Comparison of ENCODE assay signal across 33 mouse cellular contexts in genomic region chr8:106452701-106453481, GRCm38 (mm10). TPM values are rescaled to one million over a fixed set of nuclear protein-coding genes. Genes with fewer than 3 reads are reported as not detected.
A peak's percentile ranks its signal among the peaks of the same experiment; 100 is the strongest.
DNase-seq lines count a peak whose midpoint lies in the region; ATAC-seq lines count a peak whose summit lies in the region.
"Had no signal": no experiment of that assay in that cellular context is flagged by ENCODE, and none has a peak within 500 bp of the region (broad histone marks: within the 10 kb centered on the region; RNA-seq: fewer than 3 reads in every experiment).

No protein-coding gene starts in this region.

- DNase-seq in heart, adult 11 months: peak; percentile 68
- no peak for DNase-seq in heart, postnatal 14 days
- DNase-seq in neural tube, embryonic 10.5 days (ENCODE audit: extremely low spot score, low spot score): no peak
- peak; percentile 61 for DNase-seq in adrenal gland, postnatal 14 days
- DNase-seq in gastrocnemius, postnatal 25 days: no peak
- DNase-seq in heart, adult 8-10 months (ENCODE audit: low spot score): no peak
- DNase-seq: cerebellum, adult 8-10 months; gastrocnemius, postnatal 36 days; kidney, adult 11 months; liver, embryonic 13.5 days; lung, adult 2 months; lung, postnatal 14 days; right cerebral cortex, adult 18-20 months; right cerebral cortex, postnatal 4 days; thymus, adult 2 months had no signal

- no peak overlapping the region for H3K4me3 ChIP-seq in neural tube, embryonic 13.5 days
- H3K4me3 ChIP-seq: forebrain, embryonic 10.5 days; heart, embryonic 15.5 days; left cerebral cortex, adult 2 months; liver, embryonic 13.5 days; midbrain, embryonic 12.5 days; stomach, embryonic 15.5 days had no signal

- no peak overlapping the region for H3K9ac ChIP-seq in neural tube, embryonic 13.5 days
- H3K9ac ChIP-seq: heart, embryonic 15.5 days; liver, embryonic 13.5 days; midbrain, embryonic 12.5 days; stomach, embryonic 15.5 days had no signal

- peaks cover 15% of the 10 kb centered on the region; the same call in 1 of the 2 replicates for H3K4me1 ChIP-seq in neural tube, embryonic 13.5 days (replicated peaks)
- H3K4me1 ChIP-seq: heart, embryonic 15.5 days; liver, embryonic 13.5 days; midbrain, embryonic 12.5 days; stomach, embryonic 15.5 days had no signal

- no peaks in the 10 kb centered on the region for H3K36me3 ChIP-seq in neural tube, embryonic 13.5 days
- H3K36me3 ChIP-seq: forebrain, embryonic 10.5 days; G1E; heart, embryonic 15.5 days; liver, embryonic 13.5 days; midbrain, embryonic 12.5 days; stomach, embryonic 15.5 days had no signal

- H3K27me3 ChIP-seq in neural tube, embryonic 13.5 days: no peaks in the 10 kb centered on the region
- H3K27me3 ChIP-seq: heart, embryonic 15.5 days; liver, embryonic 13.5 days; midbrain, embryonic 12.5 days; stomach, embryonic 15.5 days had no signal

- no peak for ATAC-seq in neural tube, embryonic 13.5 days (ENCODE audit: low read depth)
- ATAC-seq: activated CD4-positive, CD25-positive, alpha-beta regulatory T cell, adult 4 months; forebrain, embryonic 16.5 days had no signal

- intact Hi-C loops in heart, postnatal 14 days (cut with DNase I): no loop called here

- H3K9me3 ChIP-seq in neural tube, embryonic 13.5 days: no peaks in the 10 kb centered on the region
- H3K9me3 ChIP-seq: forebrain, embryonic 10.5 days; G1E; heart, embryonic 15.5 days; liver, embryonic 13.5 days; stomach, embryonic 15.5 days had no signal

- WGBS in neural tube, embryonic 13.5 days: 55% methylated on average over 12 of the region's 12 CpGs

- H3K4me2 ChIP-seq in neural tube, embryonic 13.5 days: no peak overlapping the region
- H3K4me2 ChIP-seq: heart, embryonic 15.5 days; liver, embryonic 13.5 days; midbrain, embryonic 12.5 days; stomach, embryonic 15.5 days had no signal

- H3K27ac ChIP-seq in neural tube, embryonic 13.5 days (replicated peaks): 0 out of 2 replicates have a peak overlapping the region, but pooled peaks have one; percentile 0
- H3K27ac ChIP-seq: forebrain, embryonic 10.5 days; heart, embryonic 15.5 days; left cerebral cortex, adult 2 months; liver, embryonic 13.5 days; midbrain, embryonic 12.5 days; stomach, embryonic 15.5 days had no signal

RNA-seq across cellular contexts. Expression of gene Zfp90, which starts 37.8 kb away (rescaled TPM):
- 1 to 10 TPM; 4.1 to 4.3 TPM for total RNA-seq in heart, postnatal 14 days (2021)
- 36.7 and 37.3 TPM in 2 replicates for polyA plus RNA-seq in neural tube, embryonic 13.5 days (2015; fragmentation: Nextera tagmentation; extraction: Ambion mirVana)
- total RNA-seq in adrenal gland, postnatal 14 days (2021): 5.3 and 8.3 TPM in 2 replicates
- 1 to 10 TPM; 1.4 to 2.0 TPM for total RNA-seq in gastrocnemius, postnatal 25 days (2021)
- 1 to 10 TPM; 2.2 to 3.6 (median 3.1) TPM for total RNA-seq in heart, adult 8-10 months (2022)
- polyA plus RNA-seq: G1E had no signal

RNA-seq across cellular contexts. Expression of gene 6030452D12Rik, which starts 47.4 kb away (rescaled TPM):
- not detected for total RNA-seq in heart, postnatal 14 days (2021)
- not detected in 2 replicates for polyA plus RNA-seq in neural tube, embryonic 13.5 days (2015; fragmentation: Nextera tagmentation; extraction: Ambion mirVana)
- not detected in 2 replicates for total RNA-seq in adrenal gland, postnatal 14 days (2021)
- total RNA-seq in gastrocnemius, postnatal 25 days (2021): not detected
- total RNA-seq in heart, adult 8-10 months (2022): not detected
- total RNA-seq: common myeloid progenitor, adult 5-6 weeks; G1E; gastrocnemius, postnatal 36 days; hematopoietic stem cell, adult 5-6 weeks; layer of hippocampus, postnatal 10 days; left cerebral cortex, adult 2 months; left cerebral cortex, postnatal 36 days; megakaryocyte progenitor cell, adult 5-6 weeks had no signal
- polyA plus RNA-seq: activated CD4-positive, CD25-positive, alpha-beta regulatory T cell, adult 4 months; embryonic facial prominence, embryonic 11.5 days; forebrain, embryonic 10.5 days; forebrain, embryonic 16.5 days; G1E; heart, embryonic 15.5 days; kidney, embryonic 16.5 days; limb, embryonic 14.5 days; liver, embryonic 13.5 days; lung, adult 2 months; midbrain, embryonic 12.5 days; neural tube, embryonic 14.5 days; stomach, embryonic 15.5 days; thymus, adult 2 months had no signal

RNA-seq across cellular contexts. Expression of gene Cdh3, which starts 57.8 kb away (rescaled TPM):
- total RNA-seq in heart, postnatal 14 days (2021): 1 to 10 TPM; 1.7 to 2.2 TPM
- polyA plus RNA-seq in neural tube, embryonic 13.5 days (2015; fragmentation: Nextera tagmentation; extraction: Ambion mirVana): 3.5 and 5.8 TPM in 2 replicates
- total RNA-seq in adrenal gland, postnatal 14 days (2021): 0.68 and 0.74 TPM in 2 replicates
- under 1 TPM in 1 of 2 experiments, not detected in 1; 0.05 TPM for total RNA-seq in gastrocnemius, postnatal 25 days (2021)
- 1 to 10 TPM in 1 of 4 experiments, under 1 TPM in 3; 0.71 to 1.7 (median 0.87) TPM for total RNA-seq in heart, adult 8-10 months (2022)
- total RNA-seq: common myeloid progenitor, adult 5-6 weeks; hematopoietic stem cell, adult 5-6 weeks; megakaryocyte progenitor cell, adult 5-6 weeks had no signal
- polyA plus RNA-seq: activated CD4-positive, CD25-positive, alpha-beta regulatory T cell, adult 4 months; G1E had no signal

Comparison
In these comparisons a context has a peak if more than half of its experiments do, and no peak if none do; other contexts are left out.
1. DNase-seq: peak in heart, adult 11 months (single experiment) and adrenal gland, postnatal 14 days (single experiment); none in heart, postnatal 14 days (0 of 2), neural tube, embryonic 10.5 days (single experiment), gastrocnemius, postnatal 25 days (single experiment) and heart, adult 8-10 months (single experiment).